Mouse (Mus musculus): ENCODE data around the gene Capn15. TPM values are rescaled to one million over a fixed set of nuclear protein-coding genes. Genes with fewer than 3 reads are reported as not detected.

Capn15 gene
- polyA plus RNA-seq, 1 experiment from 2014 or later, result 20.5 TPM

DNA sequence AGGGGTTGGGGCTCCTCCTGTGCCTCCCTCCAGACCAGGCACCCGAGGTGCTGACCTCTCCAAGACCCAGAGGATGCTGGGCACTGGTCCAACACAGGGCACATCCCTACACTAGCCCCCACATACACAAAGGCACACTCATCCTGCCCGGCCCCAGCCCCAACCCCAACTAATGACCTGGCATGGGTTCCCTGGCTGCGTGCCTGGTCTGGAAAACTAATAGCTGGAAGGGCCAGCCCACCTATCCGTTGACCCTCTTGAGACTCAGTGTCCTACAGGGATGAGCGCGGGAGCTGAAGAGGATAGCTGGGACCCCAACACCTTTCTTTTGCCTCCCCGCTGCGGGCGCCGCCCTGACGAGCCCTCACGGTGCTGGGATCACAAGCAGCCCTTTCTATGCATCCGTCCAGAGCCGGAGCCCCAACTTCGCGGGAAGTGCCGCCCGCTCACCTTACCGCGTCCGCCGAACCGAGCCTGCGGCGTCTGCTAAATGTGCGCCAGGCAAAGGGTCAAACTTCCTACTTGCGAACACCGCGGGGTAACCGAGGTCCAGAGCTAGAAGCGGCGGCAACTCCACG lies 34.3 kb downstream of the Capn15 start:
- Histone ChIP-seq H3K4me1 (replicated peaks) (peaks cover 13% of the 10 kb centered on the region), H3K27me3 (peaks cover 48% of the 10 kb centered on the region), H3K27ac (replicated peaks) (no peak overlapping the region), H3K9ac (no peak overlapping the region), H3K9me3 (no peaks in the 10 kb centered on the region), H3K4me2 (peak overlapping the region; percentile 52), H3K4me3 (peak overlapping the region; percentile 31), H3K36me3 (no peaks in the 10 kb centered on the region)
- WGBS, result under 1% methylated on average over 33 of the region's 33 CpGs
- ATAC-seq (ENCODE audit: low read depth), result no peak

DNA sequence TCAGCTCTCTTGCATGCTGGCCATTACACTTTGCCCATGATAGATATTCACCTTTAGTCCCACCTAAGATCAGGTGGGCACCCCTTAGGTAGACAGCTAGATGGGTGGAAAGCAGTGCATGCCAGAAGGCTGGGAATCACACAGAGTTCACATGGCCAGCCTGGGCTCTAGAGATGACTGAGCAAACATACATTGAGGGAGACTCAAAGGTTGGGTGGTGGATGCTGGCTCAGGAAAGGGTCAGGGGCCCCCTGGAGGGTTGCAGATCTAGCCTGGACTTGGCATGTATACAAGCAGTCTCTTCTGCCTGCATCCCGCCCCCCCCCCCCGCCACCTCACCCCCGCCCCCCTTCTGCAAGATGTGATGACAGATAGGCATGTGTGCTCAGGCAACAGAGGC lies 34.9 kb downstream of the Capn15 start:
- peaks cover 13% of the 10 kb centered on the region for H3K4me1 ChIP-seq (replicated peaks)
- H3K27me3 ChIP-seq, result peaks cover 48% of the 10 kb centered on the region
- ATAC-seq (ENCODE audit: low read depth), result no peak
- H3K36me3 ChIP-seq, result no peaks in the 10 kb centered on the region
- no peak overlapping the region for H3K9ac ChIP-seq
- no peaks in the 10 kb centered on the region for H3K9me3 ChIP-seq
- H3K4me3 ChIP-seq, result no peak overlapping the region
- 11% methylated on average over 3 of the region's 3 CpGs for WGBS
- H3K27ac ChIP-seq (replicated peaks), result no peak overlapping the region
- no peak overlapping the region for H3K4me2 ChIP-seq

DNA sequence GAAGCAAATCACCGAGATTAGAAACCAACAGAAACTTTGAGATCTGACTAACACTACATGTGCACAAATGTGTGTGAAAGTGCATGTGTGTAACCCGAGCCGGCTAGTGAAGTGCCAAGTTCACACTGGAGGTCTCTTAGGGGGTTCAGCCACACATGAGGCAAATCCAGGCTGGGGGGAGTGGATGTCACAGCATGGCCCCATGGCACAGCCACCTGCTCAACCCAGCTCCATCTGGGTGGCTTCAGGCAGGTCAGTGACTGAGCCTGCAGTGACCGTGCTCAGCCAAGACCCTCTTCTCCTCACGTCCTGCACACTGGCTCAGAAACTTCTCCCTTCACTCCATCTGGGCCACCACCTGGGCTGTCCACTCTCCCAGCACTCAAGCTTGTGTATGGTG lies 35.6 kb downstream of the Capn15 start:
- peaks cover 48% of the 10 kb centered on the region for H3K27me3 ChIP-seq
- ATAC-seq (ENCODE audit: low read depth), result no peak
- 78% methylated on average over 5 of the region's 5 CpGs for WGBS

DNA sequence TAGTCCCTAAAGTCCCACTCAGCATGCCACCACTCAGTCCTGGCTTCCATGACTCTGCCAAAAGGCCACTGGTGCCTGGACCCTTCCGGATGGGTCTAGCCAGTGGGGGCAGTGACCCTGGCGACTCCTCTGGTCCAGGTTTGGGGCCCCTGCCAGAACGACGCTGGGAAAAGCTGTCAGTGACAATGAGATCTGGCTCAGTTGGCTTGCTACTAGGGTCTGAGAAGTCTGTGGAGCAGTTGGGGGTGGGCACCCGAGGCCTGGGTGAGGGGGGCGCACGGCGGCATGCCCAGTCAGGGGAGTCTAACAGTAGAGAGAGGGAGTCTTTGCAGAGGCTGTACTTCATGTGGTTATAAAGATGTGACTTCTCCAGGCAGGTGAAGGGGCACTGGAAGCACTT lies 37.5 kb downstream of the Capn15 start:
- H3K9me3 ChIP-seq, result no peaks in the 10 kb centered on the region
- 82% methylated on average over 8 of the region's 8 CpGs for WGBS
- no peak overlapping the region for H3K27ac ChIP-seq (replicated peaks)
- H3K4me2 ChIP-seq, result no peak overlapping the region
- H3K4me3 ChIP-seq, result no peak overlapping the region
- H3K9ac ChIP-seq, result no peak overlapping the region
- H3K36me3 ChIP-seq, result no peaks in the 10 kb centered on the region
- peaks cover 36% of the 10 kb centered on the region for H3K27me3 ChIP-seq
- H3K4me1 ChIP-seq (replicated peaks), result peaks cover 13% of the 10 kb centered on the region
- no peak for ATAC-seq (ENCODE audit: low read depth)

More for the DNA sequence above, 35.6 kb downstream of the Capn15 start:
- Histone ChIP-seq H3K4me3 (no peak overlapping the region), H3K9ac (no peak overlapping the region), H3K9me3 (no peaks in the 10 kb centered on the region), H3K4me2 (no peak overlapping the region), H3K36me3 (no peaks in the 10 kb centered on the region), H3K27ac (replicated peaks) (no peak overlapping the region), H3K4me1 (replicated peaks) (peaks cover 13% of the 10 kb centered on the region)

DNA sequence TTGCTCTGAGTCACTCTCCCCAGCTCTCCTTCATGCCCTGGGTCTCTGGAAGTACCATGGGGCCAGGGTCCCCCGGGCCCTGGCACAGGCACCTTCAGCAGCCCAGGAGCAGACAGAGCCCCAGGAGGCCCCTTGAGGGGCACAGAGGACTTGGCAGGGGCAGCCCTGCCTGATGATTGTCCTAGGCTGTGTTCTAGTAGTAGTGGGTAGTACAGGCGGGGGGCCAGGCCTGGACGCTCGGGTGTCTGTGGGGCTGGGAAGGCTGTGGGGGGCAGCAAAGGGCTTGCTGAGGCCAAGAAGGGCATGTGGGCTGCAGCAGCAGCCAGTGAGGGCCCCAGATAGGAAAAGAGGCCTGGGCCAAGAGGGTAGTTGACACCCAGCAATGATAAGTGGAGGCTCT lies 38.0 kb downstream of the Capn15 start:
- no peak for ATAC-seq (ENCODE audit: low read depth)
- H3K27ac ChIP-seq (replicated peaks), result no peak overlapping the region
- no peak overlapping the region for H3K4me3 ChIP-seq
- no peak overlapping the region for H3K9ac ChIP-seq
- 89% methylated on average over 4 of the region's 4 CpGs for WGBS
- H3K36me3 ChIP-seq, result no peaks in the 10 kb centered on the region
- H3K9me3 ChIP-seq, result no peaks in the 10 kb centered on the region
- H3K27me3 ChIP-seq, result peaks cover 31% of the 10 kb centered on the region
- no peak overlapping the region for H3K4me2 ChIP-seq
- peaks cover 13% of the 10 kb centered on the region for H3K4me1 ChIP-seq (replicated peaks)

DNA sequence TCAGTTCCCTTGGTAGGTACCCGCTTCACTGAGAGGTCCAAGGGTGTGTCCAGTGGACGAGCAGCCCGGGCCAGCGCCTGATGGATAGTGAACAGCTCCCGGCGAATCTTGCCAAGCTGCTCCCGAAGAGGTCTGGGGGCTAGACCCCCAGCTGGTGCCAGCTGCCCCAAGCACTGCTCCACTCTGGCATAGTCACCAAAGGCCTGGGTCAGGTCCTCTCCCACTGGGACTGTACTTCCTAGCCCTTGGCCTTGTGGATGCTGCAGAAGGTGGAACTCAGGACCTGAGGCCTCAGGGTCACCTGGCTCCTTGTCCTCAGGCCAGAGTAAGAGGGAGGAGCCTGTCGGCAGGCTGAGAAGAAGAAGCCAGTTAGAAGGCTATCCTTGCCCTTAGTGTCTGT lies 38.7 kb downstream of the Capn15 start:
- Histone ChIP-seq H3K27me3 (peaks cover 24% of the 10 kb centered on the region), H3K9ac (no peak overlapping the region), H3K27ac (replicated peaks) (no peak overlapping the region), H3K36me3 (no peaks in the 10 kb centered on the region), H3K9me3 (no peaks in the 10 kb centered on the region), H3K4me2 (no peak overlapping the region), H3K4me1 (replicated peaks) (peaks cover 16% of the 10 kb centered on the region), H3K4me3 (no peak overlapping the region)
- WGBS, result 82% methylated on average over 8 of the region's 8 CpGs
- no peak for ATAC-seq (ENCODE audit: low read depth)

DNA sequence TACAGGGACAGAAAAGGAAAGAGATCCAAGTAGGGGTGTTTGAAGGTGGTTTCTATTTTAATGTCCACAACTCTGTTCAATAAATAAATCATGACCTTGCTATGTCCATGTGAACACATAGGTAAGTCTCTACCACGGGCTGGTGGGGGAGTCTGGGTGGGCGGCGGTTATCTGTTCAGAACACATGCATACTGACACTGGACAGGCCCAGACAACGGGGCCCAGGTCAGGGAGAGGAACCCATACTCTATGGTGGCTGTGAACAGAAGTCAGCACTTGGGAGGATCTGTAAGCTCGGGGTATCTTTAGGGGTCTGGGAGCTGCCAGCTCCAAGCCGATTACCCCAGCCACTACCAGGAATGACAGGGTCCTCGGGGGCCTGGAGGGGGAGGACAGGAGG lies 39.2 kb downstream of the Capn15 start:
- H3K36me3 ChIP-seq, result no peaks in the 10 kb centered on the region
- peaks cover 19% of the 10 kb centered on the region for H3K27me3 ChIP-seq

DNA sequence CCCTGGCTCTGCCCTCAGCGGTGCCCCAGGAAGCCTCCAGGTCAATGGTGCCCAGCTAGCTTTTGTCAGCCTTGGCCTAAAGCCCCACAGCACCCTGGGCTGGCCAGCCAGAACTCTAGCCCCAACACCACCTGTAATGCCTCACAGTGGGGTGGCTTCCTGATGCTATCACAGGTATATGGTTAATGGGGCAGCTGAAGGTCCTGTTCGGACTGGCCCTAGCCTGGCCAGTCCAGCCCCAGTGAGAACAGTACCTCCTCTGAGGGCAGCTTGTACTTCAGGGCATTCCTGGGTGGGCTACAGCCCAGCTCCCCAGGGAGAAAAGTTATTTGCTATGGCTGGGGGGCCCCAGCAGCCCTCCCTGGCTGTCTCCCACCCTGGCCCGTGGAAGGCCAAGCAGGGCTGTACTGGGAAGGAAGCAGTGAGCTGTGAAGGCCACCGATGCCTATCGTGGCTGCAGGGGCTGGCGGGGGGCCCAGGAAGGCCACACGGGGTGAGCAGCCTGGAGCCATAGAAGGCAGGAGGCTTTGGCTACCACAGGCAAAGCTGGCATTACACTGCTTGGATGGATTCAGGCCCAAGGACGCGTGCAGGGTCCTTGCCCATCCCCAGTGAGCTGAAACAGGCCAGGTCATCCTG lies 40.0 kb downstream of the Capn15 start:
- ATAC-seq (ENCODE audit: low read depth), result no peak

More for the DNA sequence above, 39.2 kb downstream of the Capn15 start:
- no peak overlapping the region for H3K27ac ChIP-seq (replicated peaks)
- WGBS, result 75% methylated on average over 7 of the region's 7 CpGs
- H3K4me3 ChIP-seq, result no peak overlapping the region
- H3K4me2 ChIP-seq, result no peak overlapping the region
- peaks cover 12% of the 10 kb centered on the region for H3K4me1 ChIP-seq (replicated peaks)
- H3K9me3 ChIP-seq, result no peaks in the 10 kb centered on the region
- no peak overlapping the region for H3K9ac ChIP-seq
- ATAC-seq (ENCODE audit: low read depth), result no peak

DNA sequence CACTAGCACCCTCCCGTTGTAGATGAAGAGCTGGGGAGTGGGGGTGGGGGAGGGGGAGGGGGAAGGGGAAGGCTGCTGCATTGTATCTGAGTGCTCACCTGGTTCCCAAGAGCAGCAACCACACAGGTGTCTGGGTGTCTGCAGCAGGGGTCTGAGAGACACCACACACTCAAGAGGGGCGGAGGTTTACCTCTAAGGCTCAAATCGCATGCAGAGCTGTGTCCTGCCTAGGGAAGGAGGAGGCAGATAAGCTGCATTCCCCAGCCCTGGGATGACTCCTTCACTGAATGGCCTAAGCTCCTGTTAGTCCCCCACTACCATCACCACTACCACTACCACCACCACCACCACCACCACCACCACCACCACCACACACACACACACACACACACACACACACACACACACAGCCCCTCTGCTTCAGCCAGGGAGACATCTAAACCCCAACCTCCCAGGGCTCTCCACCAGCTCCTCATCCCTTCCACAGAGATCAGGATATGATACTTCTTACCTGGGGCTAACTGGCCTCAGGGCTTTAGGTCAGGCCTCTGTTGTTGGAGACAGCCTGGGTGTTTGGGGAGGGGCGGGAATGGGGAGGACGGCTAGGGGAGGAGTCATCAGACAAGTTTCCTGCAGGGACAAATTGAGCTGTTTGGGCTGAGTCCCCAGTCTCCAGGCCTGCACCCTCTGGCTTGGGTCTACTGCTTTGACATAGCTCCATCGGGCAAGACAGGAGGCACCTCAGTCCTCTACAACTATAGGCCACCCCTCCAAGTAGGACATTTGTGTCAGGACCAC lies 41.0 kb downstream of the Capn15 start, which contains the start of the genes Pigq and Nhlrc4:
Pigq (minus strand) TSS at position 571 of the 798 bp plus-strand sequence.
Nhlrc4 (minus strand) TSS at position 596 of the 798 bp plus-strand sequence.
- WGBS, result 53% methylated on average over 6 of the region's 6 CpGs
- H3K4me3 ChIP-seq, result no peak within 1 kb of the TSS
- H3K36me3 ChIP-seq, result no peaks in the 10 kb centered on the region
- no peak within 1 kb of the TSS for H3K9ac ChIP-seq
- no peak for ATAC-seq (ENCODE audit: low read depth)
- no peaks in the 10 kb centered on the region for H3K9me3 ChIP-seq
- no peak within 1 kb of the TSS for H3K4me2 ChIP-seq
- peaks cover 21% of the 10 kb centered on the region for H3K4me1 ChIP-seq (replicated peaks)
- no peak within 1 kb of the TSS for H3K27ac ChIP-seq (replicated peaks)
- peaks cover under 1% of the 10 kb centered on the region for H3K27me3 ChIP-seq

More for the DNA sequence above, 40.0 kb downstream of the Capn15 start:
- H3K27me3 ChIP-seq, result peaks cover 12% of the 10 kb centered on the region
- H3K9ac ChIP-seq, result no peak overlapping the region
- H3K4me1 ChIP-seq (replicated peaks), result peaks cover 15% of the 10 kb centered on the region
- H3K4me2 ChIP-seq, result no peak overlapping the region
- no peaks in the 10 kb centered on the region for H3K36me3 ChIP-seq
- H3K4me3 ChIP-seq, result no peak overlapping the region
- H3K9me3 ChIP-seq, result no peaks in the 10 kb centered on the region
- no peak overlapping the region for H3K27ac ChIP-seq (replicated peaks)
- WGBS, result 65% methylated on average over 9 of the region's 9 CpGs

DNA sequence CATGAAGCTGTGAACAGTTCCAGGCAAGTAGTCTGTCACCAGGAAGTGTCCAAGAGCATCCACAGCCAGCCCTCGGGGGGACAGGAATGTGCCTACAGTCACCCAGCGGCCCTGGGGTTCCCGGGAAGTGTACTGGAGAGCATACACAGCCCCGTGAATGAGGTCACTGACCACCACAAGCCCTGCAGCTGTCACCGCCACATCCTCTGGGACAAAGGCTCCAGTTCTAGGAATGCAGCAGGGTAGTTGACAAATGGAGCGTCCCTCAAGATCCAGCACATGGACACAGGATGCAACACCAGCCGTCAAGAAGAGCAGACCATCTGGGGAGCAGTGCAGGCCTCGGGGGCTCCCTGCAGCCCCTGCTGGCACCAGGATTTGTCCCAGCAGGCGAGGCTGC lies 41.8 kb downstream of the Capn15 start:
- no peak overlapping the region for H3K9ac ChIP-seq
- H3K9me3 ChIP-seq, result no peaks in the 10 kb centered on the region
- H3K27me3 ChIP-seq, result no peaks in the 10 kb centered on the region
- H3K4me1 ChIP-seq (replicated peaks), result peaks cover 21% of the 10 kb centered on the region
- H3K36me3 ChIP-seq, result no peaks in the 10 kb centered on the region
- H3K4me2 ChIP-seq, result no peak overlapping the region
- no peak overlapping the region for H3K4me3 ChIP-seq
- ATAC-seq (ENCODE audit: low read depth), result no peak
- 74% methylated on average over 9 of the region's 9 CpGs for WGBS
- H3K27ac ChIP-seq (replicated peaks), result no peak overlapping the region

DNA sequence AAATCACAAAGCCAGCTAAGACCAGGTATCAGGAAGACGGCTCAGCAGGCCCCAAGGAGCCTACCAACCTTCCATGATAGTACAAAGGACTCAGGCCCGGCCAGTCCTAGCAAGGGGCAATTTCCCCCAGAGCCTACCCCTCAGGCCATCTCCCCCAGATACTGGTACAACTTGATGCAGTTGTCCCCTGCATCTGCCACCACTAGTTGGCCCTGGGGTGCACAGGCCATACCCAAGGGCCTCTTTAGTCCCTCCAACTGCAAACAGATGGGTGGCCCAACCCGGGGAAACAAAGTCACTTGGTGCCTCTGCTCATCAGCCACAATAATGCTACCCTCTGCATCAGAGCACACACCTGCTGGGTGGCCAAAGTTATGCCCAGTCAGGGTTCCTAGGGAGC lies 42.4 kb downstream of the Capn15 start:
- no peak overlapping the region for H3K9ac ChIP-seq
- no peak overlapping the region for H3K4me3 ChIP-seq
- H3K4me2 ChIP-seq, result no peak overlapping the region
- H3K9me3 ChIP-seq, result no peaks in the 10 kb centered on the region
- no peak for ATAC-seq (ENCODE audit: low read depth)
- H3K27me3 ChIP-seq, result no peaks in the 10 kb centered on the region
- H3K4me1 ChIP-seq (replicated peaks), result peaks cover 21% of the 10 kb centered on the region
- no peak overlapping the region for H3K27ac ChIP-seq (replicated peaks)
- WGBS, result 88% methylated on average over 3 of the region's 3 CpGs
- H3K36me3 ChIP-seq, result no peaks in the 10 kb centered on the region

DNA sequence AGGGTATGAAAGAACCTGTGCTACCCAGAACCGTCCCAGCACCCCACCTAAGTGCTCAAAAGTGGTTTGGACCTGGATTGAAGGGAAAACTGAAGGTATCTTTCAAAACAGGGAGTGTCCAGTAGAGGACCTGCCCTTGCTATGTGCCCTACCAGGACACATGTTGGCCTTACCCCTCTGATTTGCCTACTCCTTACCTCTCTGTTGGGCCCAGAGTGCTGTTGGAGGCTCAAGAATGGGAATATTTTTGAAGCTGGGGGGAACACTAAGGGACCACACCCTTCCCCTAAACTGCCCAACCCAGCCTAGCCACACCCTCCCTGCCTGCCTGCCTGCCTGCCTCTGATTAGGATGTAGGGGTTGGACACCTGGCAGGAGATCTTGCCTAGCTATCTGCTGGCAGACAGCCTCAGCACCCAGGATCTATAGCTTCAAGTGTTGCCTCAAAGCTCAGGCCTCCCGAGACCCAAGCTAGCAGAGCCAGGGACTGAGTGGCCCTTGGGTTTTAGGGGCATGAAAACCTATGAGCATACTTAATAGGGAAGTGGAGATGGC lies 42.9 kb downstream of the Capn15 start:
- H3K27me3 ChIP-seq, result no peaks in the 10 kb centered on the region
- H3K9ac ChIP-seq, result no peak overlapping the region
- H3K9me3 ChIP-seq, result no peaks in the 10 kb centered on the region
- no peak overlapping the region for H3K4me2 ChIP-seq
- H3K36me3 ChIP-seq, result no peaks in the 10 kb centered on the region
- peaks cover 21% of the 10 kb centered on the region for H3K4me1 ChIP-seq (replicated peaks)
- no peak for ATAC-seq (ENCODE audit: low read depth)
- no peak overlapping the region for H3K4me3 ChIP-seq
- WGBS, result 90% methylated on average over 2 of the region's 2 CpGs
- H3K27ac ChIP-seq (replicated peaks), result no peak overlapping the region

Measured in neural tube, embryonic 13.5 days (tissue).